Mouse (Mus musculus) stomach, postnatal 0 days (tissue): Measurements from ENCODE around the gene Cux2.

Experiments used
- CTCF ChIP-seq: IDR thresholded peaks from 2 replicates; pipeline ENCODE4 v1.5.1; 2016; ENCODE audit warnings: antibody characterized with exemption, low read depth, mild to moderate bottlenecking, moderate library complexity
- EP300 ChIP-seq: optimal IDR thresholded peaks from 2 replicates; pipeline ENCODE3; 2016; ENCODE audit warnings: antibody characterized with exemption

- TF ChIP-seq CTCF (no peak), EP300 (no peak)
Observed at GRCm38 (mm10) chr5:121958551-121958950, 91.4 kb downstream of the Cux2 start.
